Mouse (Mus musculus) left cerebral cortex, adult 18-20 months (tissue): ENCODE measurements at regions not wholly inside any gene's neighbourhood (a gene's known extent, or its start where the extent isn't known, plus 50 kb on each side); places are given as distances from the start of the nearest gene placed in this dataset.

Experiments
- DNase-seq, 2 experiments: peaks; one replicate each; pipeline ENCODE4 v3.0.0; 2021 to 2022; ENCODE audit warnings: low spot score in 2 of 2, mixed read lengths in 1 of 2

- DNase-seq, result peak in 1 of 2 experiments; percentile 25
Observed at GRCm38 (mm10) chrX:11763351-11764082, 396.6 kb downstream of the Bcor start.

DNA sequence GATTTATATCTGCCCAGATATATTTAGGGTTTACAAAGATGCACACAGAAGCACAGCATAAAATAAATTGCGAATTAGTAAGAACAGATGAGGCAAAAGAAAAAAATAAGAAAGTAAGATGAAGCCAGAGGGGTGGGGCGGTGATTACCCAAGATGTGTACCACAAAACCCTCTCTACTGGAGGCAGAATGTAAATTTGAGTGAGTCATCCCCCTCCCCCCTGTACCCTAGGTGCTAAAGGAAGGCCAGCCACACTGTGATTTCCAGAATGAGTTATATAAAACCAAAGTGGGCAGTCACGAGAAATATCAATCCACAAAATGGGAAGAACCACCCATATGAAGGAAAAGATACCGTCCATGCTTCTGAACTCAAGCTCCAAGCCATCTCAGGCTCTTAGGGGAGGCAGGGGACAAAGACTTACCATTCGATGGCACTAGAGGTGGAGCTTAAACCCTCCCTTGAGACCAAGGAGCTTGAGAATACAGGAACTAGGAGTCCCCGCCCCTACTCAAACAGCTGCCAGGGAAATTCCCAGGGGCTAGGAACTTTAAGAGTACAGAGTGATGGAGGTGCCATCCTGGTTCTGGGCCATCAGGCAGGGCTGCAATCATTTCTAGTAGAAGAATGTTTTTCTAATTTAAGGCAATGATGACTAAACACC lies 383.8 kb downstream of the Bcor start:
- no peak for DNase-seq

- DNase-seq, result no peak
Observed at GRCm38 (mm10) chrX:11795010-11795409, 365.1 kb downstream of the Bcor start.

DNA sequence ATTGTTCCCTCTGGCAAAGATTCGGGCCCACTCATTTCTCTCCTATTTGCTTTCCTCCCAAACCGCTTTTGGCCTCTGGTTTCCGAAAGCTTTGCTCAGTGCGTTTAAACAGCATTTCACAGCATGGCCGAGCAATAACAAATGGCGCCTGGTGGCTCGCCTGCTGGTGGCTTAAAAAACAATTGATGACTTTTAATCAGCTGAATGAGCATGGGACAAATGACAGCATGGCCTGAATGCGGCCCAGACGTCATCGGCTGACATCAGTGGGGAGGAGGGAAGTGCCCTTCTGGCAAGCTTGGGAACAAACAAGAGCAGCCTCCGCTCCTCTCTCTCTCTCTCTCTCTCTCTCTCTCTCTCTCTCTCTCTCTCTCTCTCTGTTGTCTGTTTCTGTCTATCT lies 362.3 kb downstream of the Bcor start:
- DNase-seq, result peak; percentile 9 to 33

DNA sequence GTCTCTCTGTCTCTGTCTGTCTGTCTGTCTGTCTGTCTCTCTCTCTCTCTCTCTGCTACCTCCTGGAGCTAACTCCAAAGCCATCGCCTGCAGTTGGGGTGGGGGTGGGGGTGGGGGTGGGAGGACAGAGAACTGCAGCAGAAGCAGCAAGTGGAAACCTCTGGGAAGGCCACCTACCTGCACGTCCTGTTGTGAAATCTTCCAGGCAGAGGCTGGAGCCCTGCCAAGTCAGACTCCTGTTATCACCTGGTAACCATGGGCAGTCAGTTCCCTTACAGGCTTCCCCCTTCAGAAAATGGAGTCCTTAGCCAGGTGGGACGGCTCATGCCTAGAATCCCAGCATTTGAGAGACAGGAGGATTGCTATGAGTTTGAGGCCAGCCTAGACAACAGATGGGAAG lies 361.8 kb downstream of the Bcor start:
- no peak for DNase-seq

GRCm38 (mm10) chrX:11800400-11800941 lies 359.7 kb downstream of the Bcor start:
- DNase-seq, result peak; percentile 56 to 74

DNA sequence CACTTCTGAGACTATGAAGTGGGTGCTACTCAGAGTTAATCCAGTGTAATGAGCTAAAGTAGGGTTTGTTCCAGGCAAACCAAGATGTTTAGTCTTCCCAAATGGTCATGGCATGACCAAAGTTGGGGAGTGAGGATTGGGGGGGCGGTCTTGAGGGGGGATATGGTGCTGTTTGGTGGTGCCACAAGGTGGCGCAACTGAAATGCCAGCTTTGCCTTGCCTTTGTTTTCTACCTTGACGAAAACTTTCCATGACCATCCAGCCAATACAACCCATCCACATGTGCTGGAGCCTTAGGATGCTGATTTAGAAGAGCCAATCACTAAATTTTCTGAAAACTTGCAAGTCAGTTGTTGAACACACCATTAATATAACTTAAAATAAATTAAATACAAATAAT lies 358.9 kb downstream of the Bcor start:
- DNase-seq, result no peak

DNA sequence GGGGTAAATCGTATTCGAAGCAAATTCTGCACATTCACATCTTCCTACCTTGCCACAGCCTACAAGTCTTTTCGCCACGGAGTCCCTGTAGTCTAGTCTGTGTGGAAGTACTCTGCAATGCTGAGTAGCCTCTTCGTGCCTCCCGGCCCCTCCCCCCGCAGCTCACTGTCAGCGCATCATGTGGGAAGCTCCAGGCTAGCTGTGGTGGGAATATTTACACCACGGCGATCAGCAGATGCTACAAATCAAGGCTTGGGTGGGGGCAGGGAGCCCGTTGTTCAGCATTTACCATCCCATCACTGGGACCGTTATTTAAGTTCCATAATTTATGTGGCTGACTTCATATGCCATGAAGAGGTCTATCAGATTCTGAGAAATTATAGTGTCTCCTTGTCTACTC lies 358.5 kb downstream of the Bcor start:
- no peak for DNase-seq

- DNase-seq, result no peak
Observed at GRCm38 (mm10) chrX:11802074-11802899, 357.9 kb downstream of the Bcor start.

DNA sequence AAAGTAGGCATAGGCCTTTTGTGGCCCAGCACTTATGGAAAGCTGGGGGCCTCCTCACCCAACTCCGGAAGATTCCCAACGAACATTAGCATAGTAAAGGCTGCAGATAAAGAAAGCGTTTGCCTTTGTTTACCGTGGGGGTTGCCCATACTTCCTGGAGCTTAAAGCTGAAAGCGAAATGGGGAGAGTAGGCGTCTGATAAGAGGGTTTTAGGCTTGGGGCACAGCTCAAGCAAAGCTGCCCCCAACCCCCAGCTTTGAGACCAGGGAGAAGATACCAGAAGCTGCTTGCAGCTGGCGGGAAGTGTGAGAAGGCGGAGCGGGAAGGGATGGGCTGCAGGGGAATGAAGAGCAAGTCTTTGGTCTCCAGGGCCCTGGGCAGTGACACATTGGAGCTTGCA lies 356.9 kb downstream of the Bcor start:
- no peak for DNase-seq

- DNase-seq, result peak; percentile 2 to 11
Observed at GRCm38 (mm10) chrX:11806896-11807252, 353.3 kb downstream of the Bcor start.

DNA sequence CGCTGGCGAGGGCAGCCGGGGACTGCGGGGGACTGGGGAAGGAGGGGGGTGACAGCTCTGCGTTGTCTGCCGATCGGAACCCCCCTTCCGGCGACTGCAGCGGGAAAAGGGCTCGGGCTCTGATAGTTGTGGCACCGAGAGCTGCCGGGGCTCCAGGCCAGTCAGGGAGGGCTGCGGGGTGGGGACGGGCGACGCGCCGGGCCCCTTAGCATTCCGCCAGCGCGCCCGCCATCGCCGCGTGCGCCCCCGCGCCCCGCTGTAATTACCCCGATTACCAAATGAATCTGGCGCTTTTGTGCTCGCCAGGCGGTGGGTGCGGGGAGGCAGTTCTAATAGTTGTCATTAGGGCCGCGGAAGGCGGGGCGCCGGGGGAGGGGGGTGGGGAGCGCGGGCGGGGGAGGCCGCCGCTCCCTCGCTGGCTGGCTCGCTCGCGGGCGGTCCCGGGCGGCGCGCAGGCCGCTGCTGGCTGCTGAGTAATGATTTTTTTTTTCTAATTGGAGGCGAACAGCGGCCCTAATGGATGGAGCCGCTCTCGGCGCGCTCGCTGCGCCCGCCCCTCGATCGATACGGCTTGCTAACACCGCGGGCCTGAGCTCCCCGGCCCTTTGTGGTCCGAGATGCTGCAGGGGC lies 352.8 kb downstream of the Bcor start:
- peak; percentile 4 to 38 for DNase-seq

DNA sequence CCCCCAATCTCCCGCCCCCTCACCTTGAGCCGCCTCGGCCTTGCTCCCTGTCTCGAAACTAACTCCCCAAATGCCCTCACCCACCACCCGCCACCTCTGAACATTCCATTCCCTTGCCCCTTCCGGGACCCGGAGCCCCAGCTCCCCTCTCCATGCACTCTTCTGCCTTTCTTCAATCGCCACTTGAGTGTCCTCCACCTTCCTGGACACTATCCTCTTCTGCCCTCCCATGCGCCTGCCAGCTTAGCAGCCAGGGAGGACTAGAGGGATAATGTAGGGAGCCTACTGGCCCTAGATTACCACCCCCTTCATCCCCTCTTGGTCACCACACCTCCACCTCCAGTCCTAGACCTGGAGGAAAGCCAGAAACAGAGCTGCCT lies 352.3 kb downstream of the Bcor start:
- no peak for DNase-seq

- no peak for DNase-seq
Observed at GRCm38 (mm10) chrX:11808911-11809310, 351.2 kb downstream of the Bcor start.

GRCm38 (mm10) chrX:11814861-11815260 lies 345.3 kb downstream of the Bcor start:
- no peak for DNase-seq

GRCm38 (mm10) chrX:11815864-11816263 lies 344.3 kb downstream of the Bcor start:
- no peak for DNase-seq

DNA sequence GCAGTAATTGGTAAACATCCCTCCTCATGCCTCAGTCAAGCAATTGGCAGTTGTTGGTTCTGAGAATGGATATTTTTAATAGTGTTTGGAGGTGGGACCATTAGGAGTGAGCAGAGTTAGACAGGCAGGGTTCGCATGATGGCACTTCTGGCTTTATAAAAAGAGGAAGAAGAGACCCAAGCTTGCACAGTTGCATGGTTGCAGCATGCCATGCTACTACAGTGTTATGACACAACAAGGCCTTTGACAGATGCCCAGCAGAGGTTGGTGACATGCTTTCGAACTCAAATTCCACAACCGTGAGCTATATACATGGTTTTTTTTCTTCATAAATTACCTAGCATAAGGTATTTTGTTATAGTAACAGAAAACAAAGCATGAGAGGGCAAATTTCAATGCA lies 341.5 kb downstream of the Bcor start:
- DNase-seq, result no peak

- no peak for DNase-seq
Observed at GRCm38 (mm10) chrX:11821165-11821564, 339.0 kb downstream of the Bcor start.

DNA sequence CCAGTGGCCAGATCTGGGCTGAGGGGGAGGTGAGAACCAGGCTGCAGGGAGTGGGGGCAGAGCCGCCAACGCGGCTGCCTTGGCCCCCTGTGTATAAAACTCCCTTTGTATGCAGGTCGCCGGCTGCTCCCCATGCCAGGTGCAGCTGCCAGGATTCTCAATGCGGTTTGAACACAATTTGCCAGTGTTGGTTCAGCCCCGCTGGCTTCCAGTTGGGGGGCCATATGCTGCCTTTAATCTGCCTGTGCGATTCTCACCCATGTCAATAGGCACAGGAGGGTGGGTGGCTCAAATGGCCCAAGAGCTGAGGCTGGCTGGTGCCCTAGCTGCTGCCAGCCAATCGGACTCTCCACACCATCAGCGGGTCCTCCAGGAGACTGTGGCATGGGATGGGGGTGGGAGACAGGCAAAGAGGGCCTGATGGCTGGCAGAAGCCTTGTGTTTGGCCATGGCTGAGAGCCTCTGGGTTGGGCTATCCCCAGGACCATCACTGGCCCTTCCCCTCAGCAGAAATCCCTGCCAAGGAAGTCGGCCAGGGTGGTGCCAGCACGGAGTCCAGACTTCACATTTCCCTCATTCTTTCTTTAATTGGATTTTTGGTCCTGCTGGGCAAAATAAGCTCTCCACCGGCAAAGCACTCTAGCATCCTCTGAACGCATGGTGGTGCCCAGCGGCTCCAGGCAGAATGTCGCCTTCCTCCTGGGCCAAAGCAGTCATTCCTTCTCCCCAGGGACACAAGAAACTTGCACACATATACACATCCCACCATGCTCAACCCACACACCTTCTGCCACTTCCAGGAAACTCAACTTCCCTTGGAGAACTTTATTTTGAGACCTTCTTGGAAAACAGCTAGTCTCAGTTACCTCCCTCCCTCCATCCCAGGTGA lies 338.0 kb downstream of the Bcor start:
- peak; percentile 37 to 53 for DNase-seq

GRCm38 (mm10) chrX:11825948-11826347 lies 334.2 kb downstream of the Bcor start:
- DNase-seq, result no peak
